Mouse (Mus musculus) ES-E14 (cell line): ENCODE measurements at regions not wholly inside any gene's neighbourhood (a gene's known extent, or its start where the extent isn't known, plus 50 kb on each side); places are given as distances from the start of the nearest gene placed in this dataset.

Experiments
- DNase-seq: peaks from one replicate; pipeline ENCODE4 v3.0.0-alpha.2; 2013; ENCODE audit warnings: low read depth, low spot score
- H3K27ac ChIP-seq: 2 replicates; pipeline ENCODE4 v1.5.1; 2012; ENCODE audit warnings: low read depth, mild to moderate bottlenecking, low read length, moderate library complexity, mixed read lengths; ENCODE audit not compliant: poor library complexity, insufficient read depth, severe bottlenecking
- H3K36me3 ChIP-seq: 2 replicates; pipeline ENCODE4 v1.6.1; 2012; ENCODE audit warnings: mild to moderate bottlenecking, low read length, moderate library complexity, mixed read lengths; ENCODE audit not compliant: control insufficient read depth, poor library complexity, insufficient read depth, severe bottlenecking
- H3K4me1 ChIP-seq, 2 experiments: fragments of 150-350 bp in 1 of 2; sonication (generic) in 1 of 2; 2 replicates each; pipeline ENCODE4 v1.6.1; 2012; ENCODE audit warnings: low read length in 2 of 2, mild to moderate bottlenecking in 1 of 2, mixed read lengths in 1 of 2; ENCODE audit not compliant: control insufficient read depth in 2 of 2, insufficient read depth in 2 of 2, poor library complexity in 1 of 2
- H3K4me3 ChIP-seq, 2 experiments: fragments of 150-350 bp in 1 of 2; sonication (generic) in 1 of 2; 2 replicates each; pipeline ENCODE4 v1.5.1; 2012; ENCODE audit warnings: low read length in 2 of 2, low read depth in 1 of 2, mild to moderate bottlenecking in 1 of 2, mixed read lengths in 1 of 2; ENCODE audit not compliant: insufficient read depth in 1 of 2, poor library complexity in 1 of 2, severe bottlenecking in 1 of 2
- H3K9ac ChIP-seq: 2 replicates; pipeline ENCODE4 v1.6.1; 2012; ENCODE audit warnings: low read depth, mild to moderate bottlenecking, low read length, mixed read lengths; ENCODE audit not compliant: poor library complexity, insufficient read depth, severe bottlenecking
- H3K9me3 ChIP-seq: fragments of 150-350 bp; sonication (generic); 2 replicates; pipeline ENCODE4 v1.6.1; 2012; ENCODE audit warnings: low read depth, mild to moderate bottlenecking, low read length; ENCODE audit not compliant: control insufficient read depth, insufficient read depth
- CHD2 ChIP-seq: IDR thresholded peaks from 2 replicates; pipeline ENCODE4 v1.6.1; 2014; ENCODE audit warnings: mild to moderate bottlenecking, low read depth, low read length, inconsistent platforms
- HCFC1 ChIP-seq: IDR thresholded peaks from 2 replicates; pipeline ENCODE4 v1.6.1; 2012; ENCODE audit warnings: low read length, inconsistent platforms, borderline replicate concordance; ENCODE audit not compliant: insufficient read depth
- MAFK ChIP-seq: IDR thresholded peaks from 2 replicates; pipeline ENCODE4 v1.6.1; 2014; ENCODE audit warnings: mild to moderate bottlenecking, low read depth, low read length, inconsistent platforms; ENCODE audit not compliant: insufficient read depth
- ZC3H11A ChIP-seq: IDR thresholded peaks from 2 replicates; pipeline ENCODE4 v1.6.1; 2012; ENCODE audit warnings: low read depth, mild to moderate bottlenecking, inconsistent platforms, low read length, borderline replicate concordance
- ZNF384 ChIP-seq: IDR thresholded peaks from 2 replicates; pipeline ENCODE4 v1.6.1; 2012; ENCODE audit warnings: low read depth, low read length, inconsistent platforms
- in situ Hi-C, 2 experiments: fragments of 600-800 bp; cut with MboI; formaldehyde crosslinking; loops; one replicate each; pipeline ENCODE4 v1.15.1; 2025; ENCODE audit warnings: low sequenced_read_pairs in 2 of 2, inconsistent platforms in 1 of 2; ENCODE audit not compliant: unreplicated experiment in 2 of 2

GRCm38 (mm10) chr15:31989593-31990290 lies 187.3 kb upstream of the Tas2r119 start:
- in situ Hi-C loops: no loop called here
- no peak for TF ChIP-seq ZC3H11A
- TF ChIP-seq MAFK: no peak
- no peak for TF ChIP-seq CHD2
- no peak for TF ChIP-seq HCFC1
- TF ChIP-seq ZNF384: no peak
- DNase-seq: no peak

GRCm38 (mm10) chr15:31997996-31998395 lies 179.1 kb upstream of the Tas2r119 start:
- in situ Hi-C loops: no loop called here
- DNase-seq: no peak
- no peak overlapping the region for H3K9ac ChIP-seq
- no peaks in the 10 kb centered on the region for H3K36me3 ChIP-seq
- H3K4me3 ChIP-seq: no peak overlapping the region
- H3K9me3 ChIP-seq: no peaks in the 10 kb centered on the region
- no peak overlapping the region for H3K27ac ChIP-seq
- no peaks in the 10 kb centered on the region for H3K4me1 ChIP-seq
- TF ChIP-seq HCFC1: no peak
- no peak for TF ChIP-seq ZNF384
- no peak for TF ChIP-seq MAFK
- TF ChIP-seq CHD2: no peak
- no peak for TF ChIP-seq ZC3H11A

More at GRCm38 (mm10) chr15:31989593-31990290, 187.3 kb upstream of the Tas2r119 start:
- H3K27ac ChIP-seq: no peak overlapping the region
- H3K9me3 ChIP-seq: no peaks in the 10 kb centered on the region
- H3K36me3 ChIP-seq: no peaks in the 10 kb centered on the region
- H3K4me3 ChIP-seq: no peak overlapping the region
- H3K9ac ChIP-seq: no peak overlapping the region
- no peaks in the 10 kb centered on the region for H3K4me1 ChIP-seq

DNA sequence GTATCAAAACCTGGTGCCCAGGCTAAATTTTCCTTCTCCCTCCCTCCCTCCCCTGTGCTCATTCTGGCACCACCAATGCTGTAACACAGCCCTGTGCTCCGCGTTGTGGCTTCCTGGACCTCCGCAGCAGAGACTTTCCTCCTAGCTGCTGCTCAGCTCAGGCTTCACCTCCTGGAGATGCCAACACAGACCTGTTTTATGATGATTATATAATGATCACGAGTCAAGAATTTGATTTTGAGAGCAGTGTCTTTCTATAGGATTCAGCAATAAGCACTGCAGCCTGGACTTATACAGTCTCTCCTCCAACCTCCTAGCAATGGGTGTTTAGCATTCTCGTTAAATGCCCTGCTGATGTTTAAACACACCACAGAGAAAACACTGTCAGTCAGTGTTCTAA lies 177.5 kb upstream of the Tas2r119 start:
- H3K9ac ChIP-seq: no peak overlapping the region
- no peak overlapping the region for H3K4me3 ChIP-seq
- H3K9me3 ChIP-seq: no peaks in the 10 kb centered on the region
- H3K4me1 ChIP-seq: no peaks in the 10 kb centered on the region
- no peak for TF ChIP-seq CHD2
- TF ChIP-seq ZNF384: no peak
- no peak for TF ChIP-seq HCFC1
- TF ChIP-seq MAFK: no peak
- TF ChIP-seq ZC3H11A: no peak
- H3K36me3 ChIP-seq: no peaks in the 10 kb centered on the region
- H3K27ac ChIP-seq: no peak overlapping the region
- no peak for DNase-seq
- in situ Hi-C loops: no loop called here

GRCm38 (mm10) chr15:32002950-32003422 lies 174.1 kb upstream of the Tas2r119 start:
- Histone ChIP-seq H3K36me3 (no peaks in the 10 kb centered on the region), H3K4me3 (no peak overlapping the region), H3K27ac (no peak overlapping the region), H3K4me1 (peaks cover 0 to 4% of the 10 kb centered on the region in 2 experiments; a peak in 1 of 4 replicates), H3K9me3 (no peaks in the 10 kb centered on the region), H3K9ac (no peak overlapping the region)
- no peak for DNase-seq
- TF ChIP-seq ZNF384 (no peak), CHD2 (no peak)
- in situ Hi-C loops: no loop called here
